Mouse (Mus musculus) kidney, adult 9 months (tissue): ENCODE data around the gene Art4.

Experiments
- DNase-seq: peaks from one replicate; pipeline ENCODE4 v3.0.0; 2022

Art4 gene

DNA sequence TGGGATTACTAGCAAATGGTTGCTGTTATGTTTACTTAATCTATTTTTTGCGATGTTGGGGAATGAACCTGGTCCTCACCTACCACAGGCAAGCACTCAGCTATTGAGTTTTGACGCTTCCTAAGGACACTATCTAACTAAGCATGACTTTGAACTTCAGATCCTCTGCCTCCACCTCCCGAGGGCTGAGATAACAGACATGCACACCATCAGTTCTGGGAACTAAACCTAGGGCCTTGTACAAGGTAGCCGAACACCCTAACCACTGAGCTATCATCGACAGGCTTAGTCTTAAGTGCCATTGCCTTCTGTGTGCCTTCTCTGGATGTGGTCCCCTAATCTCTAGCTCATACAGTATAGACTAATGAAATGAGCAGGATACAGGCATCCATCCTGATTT is 7.8 kb upstream of the Art4 start:
- DNase-seq = no peak

DNA sequence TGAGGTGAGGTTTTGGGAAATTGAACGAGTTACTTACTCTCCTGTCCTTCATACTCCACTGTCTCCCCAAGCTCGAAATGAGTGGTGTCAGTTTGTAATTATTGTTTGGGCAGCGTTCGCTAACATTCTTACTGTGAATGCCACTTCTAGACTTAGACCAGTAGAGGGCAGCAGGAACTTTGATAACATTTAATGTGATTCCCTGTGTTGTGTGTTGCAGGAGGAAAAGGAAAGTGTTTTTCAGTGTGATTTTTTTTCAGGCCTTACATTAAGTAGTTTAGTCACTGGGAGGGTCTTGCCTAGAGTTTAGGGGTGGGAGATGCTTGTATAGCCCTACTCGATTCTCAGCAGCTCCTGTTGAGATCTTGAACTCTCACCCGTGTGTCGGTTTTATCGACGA is 3.5 kb upstream of the Art4 start:
- DNase-seq = peak; percentile 57

DNA sequence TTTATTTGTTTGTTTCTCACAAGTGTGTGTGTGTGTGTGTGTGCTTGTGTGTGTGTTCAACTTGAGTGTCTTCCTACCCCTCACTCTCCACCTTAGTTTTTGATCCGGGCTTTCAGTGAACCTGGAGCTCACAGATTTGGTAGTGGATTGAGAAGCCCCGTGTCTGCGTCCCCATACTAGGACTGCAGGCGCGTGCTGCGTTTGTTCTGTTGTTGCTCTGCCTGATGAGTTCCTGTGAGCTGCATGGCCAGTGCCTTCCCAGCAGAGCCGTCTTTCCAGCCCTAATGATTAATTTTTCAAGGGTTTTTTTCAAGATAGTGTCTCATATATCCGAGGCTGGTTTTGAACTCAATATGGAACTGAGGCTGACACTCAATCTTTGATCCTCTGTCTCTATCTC is 887 bp upstream of the Art4 start:
- no peak for DNase-seq

DNA sequence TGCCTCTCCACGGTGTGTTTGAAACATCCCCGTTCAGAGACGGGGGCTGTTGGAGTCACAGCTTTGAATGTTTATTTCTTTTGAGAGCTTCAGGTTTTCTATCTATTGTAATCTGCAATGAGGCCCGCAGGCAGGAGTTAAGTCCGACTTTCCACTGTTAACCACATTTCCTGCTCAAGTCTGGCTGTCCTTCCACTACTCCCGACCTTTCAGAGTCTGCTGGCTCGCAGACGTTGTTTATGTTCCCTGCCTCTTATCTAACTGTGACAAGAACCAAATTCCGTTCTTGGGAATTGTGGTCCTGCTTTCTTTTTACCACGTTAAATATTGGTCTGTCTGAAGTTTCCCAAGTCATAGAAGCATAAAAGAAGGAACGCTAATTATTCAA is 334 bp upstream of the Art4 start:
- peak; percentile 48 for DNase-seq

DNA sequence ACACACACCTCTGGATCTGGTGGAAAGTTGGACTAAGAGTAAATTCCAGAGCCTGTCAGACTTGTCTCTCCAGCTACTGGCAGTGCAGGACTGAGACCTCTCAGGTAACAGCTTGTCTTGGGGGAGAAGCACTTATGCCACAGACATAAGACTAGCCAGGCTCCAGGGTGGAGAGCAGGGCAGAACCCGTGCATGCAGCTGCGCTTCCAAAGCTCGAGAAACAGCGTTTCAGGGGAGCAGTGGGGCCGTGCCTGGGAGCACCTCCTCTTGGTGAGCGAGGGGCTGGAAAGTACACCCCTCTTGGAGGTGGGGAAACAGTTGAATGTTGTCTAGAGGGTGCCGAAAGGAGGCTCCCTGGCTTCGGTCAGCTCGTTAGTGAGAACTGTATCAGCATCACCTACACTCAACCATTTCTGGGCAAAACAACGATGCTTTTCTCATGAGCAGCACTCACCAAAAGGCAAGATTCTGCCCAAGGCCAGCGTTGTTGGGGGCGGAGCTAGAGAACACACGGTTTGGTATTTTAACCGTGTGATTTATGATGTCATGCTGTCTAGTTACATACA is 1.4 kb downstream of the Art4 start:
- DNase-seq = no peak

DNA sequence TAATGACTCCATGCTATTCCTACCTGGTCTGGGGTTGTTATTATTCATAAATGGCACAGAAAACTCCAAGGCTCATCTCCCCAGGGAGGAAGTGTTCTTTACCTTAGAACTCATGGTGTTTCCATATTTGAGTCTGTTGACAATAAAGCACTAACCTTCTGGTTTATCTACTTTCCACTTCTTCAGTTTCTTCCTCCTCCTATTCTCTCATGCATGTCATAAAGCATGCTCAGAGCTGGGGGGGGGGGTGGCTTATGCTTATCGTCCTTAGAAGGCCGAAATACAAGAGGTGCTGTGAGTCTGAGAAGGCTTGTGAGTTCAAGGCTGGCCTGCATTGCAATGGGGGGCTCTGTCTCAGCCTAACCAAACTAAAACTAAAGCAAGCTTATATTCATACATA is 2.4 kb downstream of the Art4 start:
- DNase-seq = no peak

GRCm38 (mm10) chr6:136854361-136854781 is 3.2 kb downstream of the Art4 start:
- DNase-seq = no peak

- no peak for DNase-seq
These were observed 4.8 kb downstream of the Art4 start for GRCm38 (mm10) chr6:136852762-136853161.

GRCm38 (mm10) chr6:136852348-136852747 is 5.2 kb downstream of the Art4 start:
- peak; percentile 55 for DNase-seq

GRCm38 (mm10) chr6:136850267-136850666 is 7.3 kb downstream of the Art4 start:
- no peak for DNase-seq

GRCm38 (mm10) chr6:136848971-136849370 is 8.6 kb downstream of the Art4 start:
- no peak for DNase-seq

DNA sequence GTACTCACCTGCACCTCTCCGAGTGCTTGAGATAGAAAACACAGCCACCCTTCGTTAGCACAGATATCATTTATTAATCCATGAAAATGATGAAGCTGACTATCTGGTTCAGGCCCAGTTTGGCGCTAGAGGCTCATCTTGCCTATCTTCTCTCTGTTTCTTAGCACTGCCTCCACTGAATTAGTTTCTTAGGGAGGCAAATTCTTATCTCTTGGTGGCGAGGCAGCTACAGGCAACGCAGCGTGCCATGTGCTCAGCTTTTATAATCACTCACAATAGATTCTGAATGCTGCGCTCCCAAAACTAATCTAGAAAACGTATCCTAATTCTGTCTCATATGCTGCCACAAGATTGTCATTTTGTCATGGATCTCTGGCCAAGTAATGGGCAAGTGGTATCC is 9.1 kb downstream of the Art4 start:
- no peak for DNase-seq

- peak; percentile 71 for DNase-seq
These were observed 9.7 kb downstream of the Art4 start for GRCm38 (mm10) chr6:136847790-136848189.

DNA sequence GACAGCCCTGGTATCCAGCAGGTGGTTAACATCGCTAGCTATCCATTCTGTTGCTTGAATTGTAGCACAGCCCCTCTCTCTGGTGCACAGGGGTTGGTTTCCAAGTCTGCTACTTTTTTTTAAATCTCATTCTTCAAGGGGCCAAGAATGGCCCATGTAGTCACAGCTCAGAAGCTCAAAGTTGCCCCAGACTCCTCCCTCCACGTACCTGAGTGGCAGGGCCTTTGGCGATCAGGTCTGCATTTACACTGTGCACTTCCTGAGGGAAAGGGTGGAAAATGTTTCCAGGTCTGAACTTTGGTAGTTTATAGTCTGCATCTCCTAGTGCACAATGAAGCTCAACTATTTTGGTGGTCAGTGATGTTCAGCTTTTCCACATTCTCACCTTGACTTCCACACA is 10.3 kb downstream of the Art4 start:
- DNase-seq = no peak

GRCm38 (mm10) chr6:136845706-136846480 is 11.6 kb downstream of the Art4 start:
- no peak for DNase-seq

DNA sequence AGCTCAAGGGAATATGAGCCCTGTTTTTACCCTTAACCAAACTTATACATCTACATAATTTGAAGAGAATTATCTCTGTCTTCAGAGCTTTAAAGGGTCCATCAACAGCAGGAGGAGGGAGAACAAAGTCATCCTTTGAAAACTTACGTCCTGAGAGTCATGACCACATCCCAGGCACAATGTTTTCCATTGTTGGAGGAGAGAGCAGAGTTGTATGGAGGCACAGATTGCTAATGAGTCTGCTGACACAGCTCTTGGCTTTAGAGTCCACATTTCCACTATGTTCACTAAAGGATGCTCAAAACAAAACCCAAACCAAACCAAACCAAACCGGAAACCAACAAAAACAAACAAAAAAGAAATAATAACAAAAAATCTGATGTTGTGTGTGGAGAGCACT is 12.6 kb downstream of the Art4 start:
- no peak for DNase-seq

- no peak for DNase-seq
These were observed 20.2 kb downstream of the Art4 start for GRCm38 (mm10) chr6:136837323-136837722.

GRCm38 (mm10) chr6:136835352-136835751 is 22.2 kb downstream of the Art4 start, which contains the start of gene Smco3:
TSS of gene Smco3 (minus strand) at chr6:136835452.
- DNase-seq = no peak

GRCm38 (mm10) chr6:136831712-136832111 is 25.8 kb downstream of the Art4 start:
- DNase-seq = no peak

GRCm38 (mm10) chr6:136828681-136829080 is 28.9 kb downstream of the Art4 start:
- no peak for DNase-seq

DNA sequence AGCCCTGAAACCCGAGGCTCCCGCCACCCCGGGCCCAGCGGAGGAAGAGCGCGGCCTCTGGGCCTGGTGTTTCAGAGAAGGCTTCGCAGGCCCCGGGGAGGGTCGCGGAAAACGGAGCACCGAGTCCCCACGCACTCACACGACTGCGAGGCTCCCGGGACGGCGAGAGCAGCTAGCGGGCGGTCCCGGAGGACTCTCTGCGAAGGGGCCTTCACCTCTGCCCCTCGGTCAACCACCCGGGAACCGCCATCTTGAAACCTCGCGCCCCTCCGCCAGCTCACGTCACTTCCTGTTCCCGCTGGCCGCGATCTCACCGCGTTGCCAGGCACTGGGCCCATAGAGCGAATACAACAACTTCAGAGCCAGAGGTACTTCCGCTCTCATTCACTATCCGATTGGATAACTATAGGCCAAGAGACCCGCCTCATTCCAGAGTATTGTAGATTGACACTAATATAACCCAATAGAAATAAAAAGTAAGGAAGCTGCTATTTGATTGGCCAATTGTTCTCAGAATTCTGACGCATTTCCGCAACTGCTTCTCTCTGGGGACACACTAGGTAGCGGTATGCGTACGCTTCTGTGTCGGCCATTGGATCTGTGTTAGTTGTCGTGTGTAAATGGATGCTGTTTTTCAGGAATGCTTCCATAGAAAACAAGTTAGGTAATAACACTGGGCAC is 29.5 kb downstream of the Art4 start, which contains the start of gene Wbp11:
TSS of gene Wbp11 (minus strand) at position 353 of the 681 bp plus-strand sequence.
- DNase-seq = peak; percentile 99

- DNase-seq = peak; percentile 53
These were observed 30.0 kb downstream of the Art4 start, which contains the start of gene BC049715 for GRCm38 (mm10) chr6:136827516-136827880. TSS of gene BC049715 (plus strand) at chr6:136827626.

DNA sequence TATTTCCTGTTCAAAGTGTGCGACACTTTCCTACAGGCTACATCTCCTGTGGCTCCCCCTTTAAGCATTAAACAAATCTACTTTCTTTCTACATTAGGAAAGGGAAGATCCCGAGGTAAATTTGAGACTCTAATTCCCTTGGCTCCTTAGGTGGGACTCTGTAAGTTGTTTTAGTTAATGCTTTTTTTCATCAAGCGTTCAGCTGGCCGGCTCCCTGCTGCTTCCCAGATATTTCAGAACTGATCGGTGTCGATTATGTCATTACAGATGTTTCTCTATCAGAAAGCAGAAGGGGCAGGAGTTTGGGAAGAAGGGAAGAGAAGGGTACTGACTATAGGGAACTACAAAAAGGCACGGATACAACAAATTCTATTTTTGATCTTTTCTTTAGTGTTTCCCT is 30.4 kb downstream of the Art4 start:
- DNase-seq = no peak

DNA sequence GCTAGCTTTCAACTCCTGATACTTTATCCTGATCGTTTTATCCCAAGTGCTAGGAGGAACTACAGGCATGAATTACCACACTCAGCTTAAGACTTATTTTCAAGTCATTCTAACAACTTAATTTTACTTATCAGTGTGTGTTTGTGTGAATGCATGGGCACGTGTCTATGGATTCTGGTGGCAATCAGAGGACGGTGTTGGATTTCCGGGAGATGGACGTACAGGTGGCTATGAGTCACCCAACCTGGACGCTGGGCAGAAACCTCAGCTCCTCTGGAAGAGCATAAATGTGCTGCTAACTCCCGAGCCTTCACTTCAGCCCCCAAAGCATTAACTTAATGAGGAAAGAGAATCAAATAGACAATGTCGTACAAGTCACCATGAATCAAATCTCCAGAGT is 32.5 kb downstream of the Art4 start:
- DNase-seq = no peak
